Mouse (Mus musculus) forebrain, postnatal 0 days (tissue): Measurements from ENCODE around the gene Krt80. TPM values are rescaled to one million over a fixed set of nuclear protein-coding genes. Genes with fewer than 3 reads are reported as not detected.

Experiments
- ATAC-seq: fragments of 200-750 bp; cut with Nextera tagmentation; 2 replicates; pipeline ENCODE4 v1.8.0; 2017; ENCODE audit warnings: mild to moderate bottlenecking, moderate library complexity
- DNase-seq: peaks from one replicate; pipeline ENCODE4 v3.0.0-alpha.2; 2015
- H3K27ac ChIP-seq: fragments of 300-500 bp; sonication (generic); 2 replicates; pipeline ENCODE4 v1.5.1; 2014; ENCODE audit warnings: low read depth, mild to moderate bottlenecking, antibody characterized with exemption, low read length, moderate library complexity, mixed read lengths
- H3K27me3 ChIP-seq: fragments of 300-500 bp; sonication (generic); 2 replicates; pipeline ENCODE4 v1.6.1; 2014; ENCODE audit warnings: mild to moderate bottlenecking, low read length, mixed read lengths; ENCODE audit not compliant: insufficient read depth
- H3K36me3 ChIP-seq: fragments of 300-500 bp; sonication (generic); 2 replicates; pipeline ENCODE4 v1.6.1; 2014; ENCODE audit warnings: mild to moderate bottlenecking, moderate library complexity; ENCODE audit not compliant: insufficient read depth
- H3K4me1 ChIP-seq: fragments of 300-500 bp; sonication (generic); 2 replicates; pipeline ENCODE4 v1.6.1; 2014; ENCODE audit warnings: antibody characterized with exemption; ENCODE audit not compliant: insufficient read depth
- H3K4me2 ChIP-seq: fragments of 300-500 bp; sonication (generic); 2 replicates; pipeline ENCODE4 v1.6.1; 2014; ENCODE audit warnings: low read depth, mild to moderate bottlenecking, moderate library complexity
- H3K4me3 ChIP-seq: fragments of 300-500 bp; sonication (generic); 2 replicates; pipeline ENCODE4 v1.5.1; 2014; ENCODE audit warnings: low read depth, low read length, mixed read lengths
- H3K9ac ChIP-seq: fragments of 300-500 bp; sonication (generic); 2 replicates; pipeline ENCODE4 v1.6.1; 2014; ENCODE audit warnings: mild to moderate bottlenecking
- H3K9me3 ChIP-seq: fragments of 300-500 bp; sonication (generic); 2 replicates; pipeline ENCODE4 v1.6.1; 2016; ENCODE audit warnings: low read length
- CTCF ChIP-seq: sonication (generic); IDR thresholded peaks from 2 replicates; pipeline ENCODE4 v1.5.1; 2016; ENCODE audit warnings: antibody characterized with exemption, control low read depth, low read depth
- WGBS: fragments of 180-500 bp; shearing (Covaris S2); extraction: QIAGEN DNeasy Blood & Tissue Kit; methylation state at CpG from one replicate; pipeline ENCODE4 v1.1.7; 2014; 5-methylcytosine and 5-hydroxymethylcytosine counted together
- polyA plus RNA-seq: library from polyadenylated mRNA; unstranded; fragments of >200 nt; fragmentation: Nextera tagmentation; extraction: Ambion mirVana; gene quantifications from 2 replicates; pipeline ENCODE4 v1.2.1, GENCODE M21; 2015
- total RNA-seq: library from RNA; depleted of rRNA; stranded (reverse); fragments of >200 nt; gene quantifications from 2 replicates; pipeline ENCODE4 v1.2.3, GENCODE M21; 2014

Krt80 gene
- total and polyA plus RNA-seq, 2 experiments from 2014 or later, result 0.16 to 0.29 TPM

GRCm38 (mm10) chr15:101316279-101316912 is 53.6 kb downstream of the Krt80 start:
- ATAC-seq (0 out of 2 replicates have a peak, but pooled peaks have one; percentile 9), DNase-seq (no peak)
- Histone ChIP-seq H3K9me3 (no peaks in the 10 kb centered on the region), H3K4me3 (peak overlapping the region; percentile 30), H3K4me1 (peaks cover 8% of the 10 kb centered on the region; the same call in 1 of the 2 replicates), H3K36me3 (no peaks in the 10 kb centered on the region), H3K27ac (no peak overlapping the region), H3K9ac (0 out of 2 replicates have a peak overlapping the region, but pooled peaks have one; percentile 35), H3K27me3 (no peaks in the 10 kb centered on the region), H3K4me2 (peak overlapping the region; percentile 43)
- TF ChIP-seq CTCF, result no peak
- WGBS, result 51% methylated on average over 13 of the region's 13 CpGs

DNA sequence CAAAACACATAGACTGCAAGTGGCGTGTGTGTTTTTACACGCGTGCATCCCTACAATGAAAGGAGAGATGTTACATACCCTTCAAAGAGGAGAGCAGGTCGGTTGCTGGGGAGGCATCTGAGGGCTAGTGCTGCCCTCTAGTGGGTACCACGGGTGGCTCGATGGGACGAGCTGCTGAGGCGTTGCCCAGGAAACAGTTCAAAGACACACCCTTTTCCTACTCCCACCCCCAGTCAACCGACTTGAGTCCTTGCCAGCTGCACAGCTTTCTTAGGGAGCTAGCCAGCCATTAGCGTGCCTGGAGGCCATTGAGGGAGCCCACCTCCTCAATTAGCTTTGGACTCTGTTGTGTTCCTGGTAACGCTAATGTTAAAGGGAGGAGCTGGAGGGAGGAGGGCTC is 54.1 kb downstream of the Krt80 start:
- WGBS, result 4% methylated on average over 11 of the region's 11 CpGs
- H3K27me3 ChIP-seq, result no peaks in the 10 kb centered on the region
- H3K9me3 ChIP-seq, result no peaks in the 10 kb centered on the region
- DNase-seq (peak; percentile 95), ATAC-seq (peak; percentile 96)
- H3K4me1 ChIP-seq, result peaks cover 8% of the 10 kb centered on the region; the same call in 1 of the 2 replicates
- peak overlapping the region; percentile 30 for H3K4me3 ChIP-seq
- no peak overlapping the region; the same call in 1 of the 2 replicates for H3K27ac ChIP-seq
- no peaks in the 10 kb centered on the region for H3K36me3 ChIP-seq
- TF ChIP-seq CTCF, result peak; percentile 95
- H3K9ac ChIP-seq, result 0 out of 2 replicates have a peak overlapping the region, but pooled peaks have one; percentile 35
- H3K4me2 ChIP-seq, result peak overlapping the region; percentile 43

GRCm38 (mm10) chr15:101315378-101315777 is 54.6 kb downstream of the Krt80 start:
- 72% methylated on average over 4 of the region's 4 CpGs for WGBS
- no peak overlapping the region for H3K4me2 ChIP-seq
- ATAC-seq (0 out of 2 replicates have a peak, but pooled peaks have one; percentile 4), DNase-seq (no peak)
- no peaks in the 10 kb centered on the region for H3K27me3 ChIP-seq
- no peak overlapping the region; the same call in 1 of the 2 replicates for H3K27ac ChIP-seq
- 0 out of 2 replicates have a peak overlapping the region, but pooled peaks have one; percentile 30 for H3K4me3 ChIP-seq
- peaks cover 8% of the 10 kb centered on the region; the same call in 1 of the 2 replicates for H3K4me1 ChIP-seq
- no peak for TF ChIP-seq CTCF
- no peaks in the 10 kb centered on the region for H3K9me3 ChIP-seq
- no peak overlapping the region for H3K9ac ChIP-seq
- no peaks in the 10 kb centered on the region for H3K36me3 ChIP-seq

GRCm38 (mm10) chr15:101312006-101312405 is 58.0 kb downstream of the Krt80 start:
- WGBS, result 92% methylated on average over 6 of the region's 6 CpGs
- ATAC-seq (no peak), DNase-seq (no peak)
- Histone ChIP-seq H3K4me3 (no peak overlapping the region), H3K9me3 (no peaks in the 10 kb centered on the region), H3K27me3 (no peaks in the 10 kb centered on the region), H3K36me3 (no peaks in the 10 kb centered on the region), H3K4me2 (no peak overlapping the region), H3K9ac (no peak overlapping the region), H3K27ac (no peak overlapping the region), H3K4me1 (peaks cover 8% of the 10 kb centered on the region; the same call in 1 of the 2 replicates)
- TF ChIP-seq CTCF, result no peak

DNA sequence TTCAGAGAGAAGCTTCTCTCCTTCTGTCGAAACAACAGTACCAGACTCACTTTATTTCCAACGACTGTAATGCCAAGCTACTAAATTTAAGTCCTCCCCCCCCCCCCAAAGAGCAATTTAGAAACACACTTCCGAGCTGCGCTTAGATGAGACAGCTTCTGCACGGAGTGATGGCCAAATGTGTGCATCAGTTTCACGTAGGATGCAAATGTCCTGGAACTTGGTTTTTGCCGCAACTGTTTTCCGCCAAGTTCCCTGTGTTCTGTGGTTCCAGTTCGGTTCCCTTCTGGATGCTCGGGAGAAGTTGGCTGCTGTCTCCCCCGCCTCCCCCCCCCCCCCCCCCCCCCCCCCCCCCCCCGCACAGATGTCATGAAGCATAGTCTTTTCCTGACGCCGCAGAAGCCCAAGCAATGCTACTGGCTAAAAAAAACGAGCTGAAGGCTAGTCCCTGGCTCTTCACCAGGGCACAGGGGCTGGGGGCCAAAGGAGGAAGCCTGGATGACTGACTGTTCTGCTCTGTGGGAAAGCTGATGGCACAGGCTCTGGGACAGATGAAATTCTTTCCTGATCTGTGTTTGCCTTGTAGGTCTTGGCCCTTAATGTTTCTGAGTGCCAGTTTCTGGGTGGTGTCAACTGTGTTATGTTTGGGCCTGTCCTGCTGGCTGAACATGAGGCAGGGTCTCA is 58.7 kb downstream of the Krt80 start:
- Histone ChIP-seq H3K27me3 (no peaks in the 10 kb centered on the region), H3K36me3 (no peaks in the 10 kb centered on the region), H3K9ac (no peak overlapping the region), H3K4me3 (no peak overlapping the region), H3K9me3 (no peaks in the 10 kb centered on the region), H3K4me2 (no peak overlapping the region), H3K4me1 (peaks cover 4% of the 10 kb centered on the region; the same call in 1 of the 2 replicates), H3K27ac (peak overlapping the region; percentile 64; the same call in 1 of the 2 replicates)
- WGBS, result 39% methylated on average over 12 of the region's 15 CpGs
- TF ChIP-seq CTCF, result no peak
- ATAC-seq (peak; percentile 37), DNase-seq (peak; percentile 64)

- no peak overlapping the region for H3K4me2 ChIP-seq
- TF ChIP-seq CTCF, result no peak
- 46% methylated on average over 5 of the region's 5 CpGs for WGBS
- H3K27ac ChIP-seq, result no peak overlapping the region
- H3K9me3 ChIP-seq, result no peaks in the 10 kb centered on the region
- no peak overlapping the region for H3K9ac ChIP-seq
- ATAC-seq (no peak), DNase-seq (no peak)
- no peaks in the 10 kb centered on the region for H3K36me3 ChIP-seq
- no peaks in the 10 kb centered on the region for H3K27me3 ChIP-seq
- no peak overlapping the region for H3K4me3 ChIP-seq
- H3K4me1 ChIP-seq, result no peaks in the 10 kb centered on the region
Measured at GRCm38 (mm10) chr15:101309493-101309892, 60.5 kb downstream of the Krt80 start.
